Mouse (Mus musculus) kidney, adult 2 months (tissue): Measurements from ENCODE around the gene Gm11114. TPM values are rescaled to one million over a fixed set of nuclear protein-coding genes. Genes with fewer than 3 reads are reported as not detected.

Source experiments
- DNase-seq: peaks from one replicate; pipeline ENCODE4 v3.0.0; 2021
- H3K27ac ChIP-seq: fragments of 200-500 bp; 2 replicates; pipeline ENCODE4 v1.5.1; 2012; ENCODE audit warnings: low read depth, low read length, control low read depth, inconsistent platforms; ENCODE audit not compliant: insufficient read depth
- H3K27me3 ChIP-seq: fragments of 200-500 bp; replicated peaks from 2 replicates; pipeline ENCODE4 v1.6.1; 2012; ENCODE audit warnings: mild to moderate bottlenecking, moderate library complexity, low read length, inconsistent platforms; ENCODE audit not compliant: control insufficient read depth, insufficient read depth
- H3K36me3 ChIP-seq: fragments of 200-500 bp; 2 replicates; pipeline ENCODE4 v1.6.1; 2012; ENCODE audit warnings: mild to moderate bottlenecking, moderate library complexity, low read length, inconsistent platforms; ENCODE audit not compliant: control insufficient read depth, insufficient read depth
- H3K4me1 ChIP-seq: fragments of 200-500 bp; 2 replicates; pipeline ENCODE4 v1.6.1; 2011; ENCODE audit warnings: low read length; ENCODE audit not compliant: control insufficient read depth, insufficient read depth
- H3K4me3 ChIP-seq: fragments of 200-500 bp; 2 replicates; pipeline ENCODE4 v1.5.1; 2011; ENCODE audit warnings: mild to moderate bottlenecking, low read depth, low read length, control low read depth; ENCODE audit not compliant: insufficient read depth
- CTCF ChIP-seq: fragments of 200-500 bp; conservative IDR thresholded peaks from 2 replicates; pipeline ENCODE4 v1.5.1; 2011; ENCODE audit warnings: low read depth, mild to moderate bottlenecking, control low read depth, low read length, moderate library complexity, mixed read lengths; ENCODE audit not compliant: insufficient read depth, insufficient read length
- POLR2A ChIP-seq: fragments of 200-500 bp; IDR thresholded peaks from one replicate; pipeline ENCODE4 v1.6.1; 2011; ENCODE audit warnings: low read depth, low read length, control low read depth
- WGBS: fragments of 180-500 bp; shearing (Covaris S2); methylation state at CpG from one replicate; pipeline ENCODE4 v1.1.7; 2018; 5-methylcytosine and 5-hydroxymethylcytosine counted together
- polyA plus RNA-seq: library from polyadenylated mRNA; depleted of rRNA; stranded (reverse); fragments of >200 nt; gene quantifications from 2 replicates; pipeline ENCODE4 v1.2.3, GENCODE M21; 2012; rRNA removed

The Gm11114 gene
- not detected in 2 replicates for polyA plus RNA-seq

- no peak for DNase-seq
- 88% methylated on average over 6 of the region's 6 CpGs for WGBS
- Histone ChIP-seq H3K4me3 (no peak within 1 kb of the TSS), H3K27ac (no peak within 1 kb of the TSS), H3K36me3 (no peaks in the 10 kb centered on the region), H3K4me1 (no peaks in the 10 kb centered on the region), H3K27me3 (no peaks in the 10 kb centered on the region)
- TF ChIP-seq POLR2A = no peak
- TF ChIP-seq CTCF = no peak
Measured at GRCm38 (mm10) chr9:85312473-85312872, at the start of gene Gm11114. TSS of gene Gm11114 (plus strand) at chr9:85312773.

DNA sequence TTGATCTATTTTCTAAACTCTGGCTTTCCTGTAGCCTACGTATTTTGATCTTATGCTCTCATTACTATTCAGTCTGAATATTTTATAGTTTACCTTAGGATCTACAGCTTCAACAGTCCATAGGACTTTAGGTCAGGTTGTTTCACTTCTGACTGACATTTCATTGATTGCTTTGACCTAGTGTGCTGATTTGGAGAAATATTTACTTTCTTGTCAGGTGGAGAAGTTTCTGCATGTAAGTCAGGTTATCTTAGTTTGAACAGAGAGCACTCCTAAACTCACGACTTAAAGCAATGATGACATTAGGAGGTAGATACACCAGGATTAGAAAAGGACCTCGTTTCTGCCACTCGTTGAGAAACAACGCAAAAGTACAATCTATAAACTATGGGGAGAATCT is 45.7 kb upstream of the Gm11114 start:
- Histone ChIP-seq H3K4me3 (no peak overlapping the region), H3K4me1 (no peaks in the 10 kb centered on the region), H3K27ac (no peak overlapping the region), H3K36me3 (no peaks in the 10 kb centered on the region), H3K27me3 (no peaks in the 10 kb centered on the region)
- TF ChIP-seq POLR2A (no peak), CTCF (no peak)
- DNase-seq = no peak
- WGBS = 86% methylated on average over 5 of the region's 5 CpGs

- Histone ChIP-seq H3K4me1 (no peaks in the 10 kb centered on the region), H3K36me3 (no peaks in the 10 kb centered on the region), H3K27me3 (no peaks in the 10 kb centered on the region), H3K4me3 (no peak overlapping the region), H3K27ac (no peak overlapping the region)
- no peak for TF ChIP-seq POLR2A
- no peak for TF ChIP-seq CTCF
- no peak for DNase-seq
- WGBS = 85% methylated on average over 2 of the region's 2 CpGs
Measured at GRCm38 (mm10) chr9:85274114-85274513, 38.5 kb upstream of the Gm11114 start.

GRCm38 (mm10) chr9:85302849-85303248 is 9.7 kb upstream of the Gm11114 start:
- DNase-seq = no peak
- no peak overlapping the region for H3K27ac ChIP-seq
- 82% methylated on average over 4 of the region's 4 CpGs for whole genome bisulfite sequencing
- no peak for TF ChIP-seq POLR2A
- TF ChIP-seq CTCF = no peak
- no peak overlapping the region for H3K4me3 ChIP-seq
- H3K27me3 ChIP-seq = no peaks in the 10 kb centered on the region
- H3K4me1 ChIP-seq = no peaks in the 10 kb centered on the region
- no peaks in the 10 kb centered on the region for H3K36me3 ChIP-seq

DNA sequence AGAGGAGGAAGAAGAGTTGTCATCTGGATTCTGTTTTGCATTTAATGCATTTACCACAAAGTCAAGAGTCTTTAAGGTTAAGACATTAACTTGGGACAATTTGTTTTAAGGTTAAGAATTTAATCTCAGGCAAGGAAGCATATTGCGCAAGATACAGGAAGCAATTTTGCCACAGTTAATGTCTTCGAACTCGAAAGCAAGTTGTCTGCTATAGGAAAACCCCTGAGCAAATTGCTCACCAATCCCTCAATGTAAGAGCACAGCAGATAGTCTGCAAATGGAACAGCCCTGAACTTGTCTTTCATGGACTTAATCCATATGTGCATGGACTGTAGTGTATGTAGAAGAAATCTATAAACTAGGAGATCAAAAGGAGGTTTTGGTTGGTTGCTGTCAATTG is 9.2 kb upstream of the Gm11114 start:
- Histone ChIP-seq H3K27me3 (no peaks in the 10 kb centered on the region), H3K4me1 (no peaks in the 10 kb centered on the region), H3K36me3 (no peaks in the 10 kb centered on the region), H3K4me3 (no peak overlapping the region), H3K27ac (no peak overlapping the region)
- WGBS = 77% methylated on average over 3 of the region's 3 CpGs
- no peak for DNase-seq
- TF ChIP-seq CTCF = no peak
- TF ChIP-seq POLR2A = no peak

DNA sequence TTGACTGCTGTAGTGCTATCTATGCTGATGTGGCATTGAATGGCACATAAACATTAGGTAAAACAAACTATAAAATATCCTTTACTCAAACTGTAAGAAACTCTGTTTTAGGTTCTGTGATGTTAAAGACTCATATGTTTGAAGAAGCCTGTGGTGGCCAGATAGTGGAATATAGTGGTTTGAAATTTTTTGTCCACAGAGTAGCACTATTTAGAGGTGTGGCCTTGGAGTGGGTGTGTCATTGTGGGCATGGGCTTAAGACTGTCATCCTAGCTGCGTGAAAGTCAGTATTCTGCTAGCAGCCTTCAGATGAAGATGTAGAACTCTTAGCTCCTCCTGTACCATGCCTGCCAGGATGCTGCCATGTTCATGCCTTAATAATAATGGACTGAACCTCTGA is 3.5 kb downstream of the Gm11114 start:
- no peaks in the 10 kb centered on the region for H3K4me1 ChIP-seq
- no peak for TF ChIP-seq POLR2A
- H3K36me3 ChIP-seq = no peaks in the 10 kb centered on the region
- no peak for DNase-seq
- no peaks in the 10 kb centered on the region; the same call in 1 of the 2 replicates for H3K27me3 ChIP-seq
- no peak overlapping the region for H3K4me3 ChIP-seq
- 33% methylated on average over 1 of the region's 1 CpGs for WGBS
- H3K27ac ChIP-seq = no peak overlapping the region

GRCm38 (mm10) chr9:85320167-85320951 is 7.8 kb downstream of the Gm11114 start:
- DNase-seq = no peak
- Histone ChIP-seq H3K27me3 (no peaks in the 10 kb centered on the region; the same call in 1 of the 2 replicates), H3K27ac (no peak overlapping the region), H3K4me1 (no peaks in the 10 kb centered on the region), H3K36me3 (no peaks in the 10 kb centered on the region), H3K4me3 (no peak overlapping the region)
- WGBS = 77% methylated on average over 8 of the region's 8 CpGs
- no peak for TF ChIP-seq POLR2A
- TF ChIP-seq CTCF = no peak
